Mouse (Mus musculus) heart, embryonic 10.5 days (tissue): ENCODE measurements at regions not wholly inside any gene's neighbourhood (a gene's known extent, or its start where the extent isn't known, plus 50 kb on each side); places are given as distances from the start of the nearest gene placed in this dataset.
"Not testable (repeated sequence)": the region's sequence is repeated elsewhere in the genome, so short reads cannot be mapped to it uniquely, and the experiment has no call there.

ENCODE experiments used
- DNase-seq: peaks from one replicate; pipeline ENCODE4 v3.0.0-alpha.2; 2017; ENCODE audit warnings: low spot score
- H3K27ac ChIP-seq: fragments of 300-500 bp; sonication (generic); 2 replicates; pipeline ENCODE4 v1.5.1; 2016; ENCODE audit warnings: mild to moderate bottlenecking
- H3K27me3 ChIP-seq: fragments of 300-500 bp; sonication (generic); 2 replicates; pipeline ENCODE4 v1.6.1; 2016; ENCODE audit warnings: mild to moderate bottlenecking; ENCODE audit not compliant: poor library complexity, insufficient read depth, severe bottlenecking
- H3K36me3 ChIP-seq: fragments of 300-500 bp; sonication (generic); 2 replicates; pipeline ENCODE4 v1.6.1; 2016; ENCODE audit warnings: mild to moderate bottlenecking, moderate library complexity
- H3K4me1 ChIP-seq: fragments of 300-500 bp; sonication (generic); 2 replicates; pipeline ENCODE4 v1.6.1; 2016; ENCODE audit warnings: mild to moderate bottlenecking
- H3K4me3 ChIP-seq: fragments of 300-500 bp; sonication (generic); 2 replicates; pipeline ENCODE4 v1.5.1; 2016; ENCODE audit warnings: mild to moderate bottlenecking, moderate library complexity
- H3K9me3 ChIP-seq: fragments of 300-500 bp; sonication (generic); 2 replicates; pipeline ENCODE4 v1.6.1; 2016; ENCODE audit warnings: mild to moderate bottlenecking, moderate library complexity
- WGBS: fragments of 180-500 bp; shearing (Covaris S2); methylation state at CpG from one replicate; pipeline ENCODE4 v1.1.7; 2016; 5-methylcytosine and 5-hydroxymethylcytosine counted together

GRCm38 (mm10) chr1:64463715-64464290, 68.6 kb upstream of the Creb1 start:
- Histone ChIP-seq H3K27ac (no peak overlapping the region), H3K4me3 (no peak overlapping the region), H3K4me1 (no peaks in the 10 kb centered on the region), H3K27me3 (no peaks in the 10 kb centered on the region), H3K9me3 (no peaks in the 10 kb centered on the region), H3K36me3 (no peaks in the 10 kb centered on the region)
- no peak for DNase-seq
- 73% methylated on average over 5 of the region's 5 CpGs for WGBS

- not testable (repeated sequence) for H3K27ac ChIP-seq, H3K4me1 ChIP-seq, H3K9me3 ChIP-seq, DNase-seq, H3K27me3 ChIP-seq, H3K36me3 ChIP-seq, H3K4me3 ChIP-seq
- WGBS = 86% methylated on average over 6 of the region's 6 CpGs
Measured at GRCm38 (mm10) chr1:64461616-64462015, 70.8 kb upstream of the Creb1 start.

GRCm38 (mm10) chr1:64457872-64458271, 74.6 kb upstream of the Creb1 start:
- 71% methylated on average over 5 of the region's 5 CpGs for WGBS

GRCm38 (mm10) chr1:64449141-64449540, 83.3 kb upstream of the Creb1 start:
- Histone ChIP-seq H3K4me3 (no peak overlapping the region), H3K27ac (no peak overlapping the region), H3K4me1 (0 out of 2 replicates have a peak, but pooled peaks cover 3% of the 10 kb centered on the region), H3K9me3 (no peaks in the 10 kb centered on the region), H3K36me3 (no peaks in the 10 kb centered on the region), H3K27me3 (peaks cover 24% of the 10 kb centered on the region; the same call in 1 of the 2 replicates)
- 64% methylated on average over 3 of the region's 3 CpGs for WGBS
- DNase-seq = no peak

More at GRCm38 (mm10) chr1:64457872-64458271, 74.6 kb upstream of the Creb1 start:
- H3K27ac ChIP-seq = no peak overlapping the region
- DNase-seq = no peak
- H3K4me1 ChIP-seq = no peaks in the 10 kb centered on the region
- no peaks in the 10 kb centered on the region for H3K36me3 ChIP-seq
- H3K4me3 ChIP-seq = no peak overlapping the region
- H3K9me3 ChIP-seq = no peaks in the 10 kb centered on the region
- no peaks in the 10 kb centered on the region for H3K27me3 ChIP-seq

GRCm38 (mm10) chr1:64448090-64448489, 84.4 kb upstream of the Creb1 start:
- Histone ChIP-seq H3K9me3 (no peaks in the 10 kb centered on the region), H3K27me3 (peaks cover 24% of the 10 kb centered on the region; the same call in 1 of the 2 replicates), H3K4me3 (no peak overlapping the region), H3K4me1 (0 out of 2 replicates have a peak, but pooled peaks cover 3% of the 10 kb centered on the region), H3K36me3 (no peaks in the 10 kb centered on the region), H3K27ac (no peak overlapping the region)
- no peak for DNase-seq
- WGBS = 3% methylated on average over 5 of the region's 5 CpGs

GRCm38 (mm10) chr1:64446492-64446891, 86.0 kb upstream of the Creb1 start:
- Histone ChIP-seq H3K4me1 (0 out of 2 replicates have a peak, but pooled peaks cover 3% of the 10 kb centered on the region), H3K4me3 (no peak overlapping the region), H3K27me3 (peaks cover 24% of the 10 kb centered on the region; the same call in 1 of the 2 replicates), H3K27ac (no peak overlapping the region), H3K9me3 (no peaks in the 10 kb centered on the region), H3K36me3 (no peaks in the 10 kb centered on the region)
- no peak for DNase-seq
- WGBS = 60% methylated on average over 4 of the region's 4 CpGs

GRCm38 (mm10) chr1:64445919-64446318, 86.5 kb upstream of the Creb1 start:
- 9% methylated on average over 13 of the region's 13 CpGs for WGBS
- Histone ChIP-seq H3K36me3 (no peaks in the 10 kb centered on the region), H3K27me3 (peaks cover 24% of the 10 kb centered on the region; the same call in 1 of the 2 replicates), H3K4me1 (0 out of 2 replicates have a peak, but pooled peaks cover 3% of the 10 kb centered on the region), H3K27ac (no peak overlapping the region), H3K9me3 (no peaks in the 10 kb centered on the region), H3K4me3 (no peak overlapping the region)
- DNase-seq = peak; percentile 84

GRCm38 (mm10) chr1:64443436-64443835, 89.0 kb upstream of the Creb1 start:
- Histone ChIP-seq H3K27ac (no peak overlapping the region), H3K9me3 (no peaks in the 10 kb centered on the region), H3K27me3 (peaks cover 24% of the 10 kb centered on the region; the same call in 1 of the 2 replicates), H3K4me1 (0 out of 2 replicates have a peak, but pooled peaks cover 3% of the 10 kb centered on the region), H3K4me3 (no peak overlapping the region), H3K36me3 (no peaks in the 10 kb centered on the region)
- DNase-seq = no peak
- 87% methylated on average over 6 of the region's 6 CpGs for WGBS

GRCm38 (mm10) chr1:64442179-64442874, 90.1 kb upstream of the Creb1 start:
- Histone ChIP-seq H3K4me3 (no peak overlapping the region), H3K36me3 (no peaks in the 10 kb centered on the region), H3K4me1 (0 out of 2 replicates have a peak, but pooled peaks cover 3% of the 10 kb centered on the region), H3K27ac (no peak overlapping the region), H3K27me3 (peaks cover 21% of the 10 kb centered on the region; the same call in 1 of the 2 replicates), H3K9me3 (no peaks in the 10 kb centered on the region)
- WGBS = 80% methylated on average over 9 of the region's 9 CpGs
- no peak for DNase-seq

GRCm38 (mm10) chr1:64423256-64423655, 109.2 kb upstream of the Creb1 start:
- Histone ChIP-seq H3K27ac (no peak overlapping the region), H3K9me3 (0 out of 2 replicates have a peak, but pooled peaks cover 2% of the 10 kb centered on the region), H3K4me1 (no peaks in the 10 kb centered on the region), H3K27me3 (no peaks in the 10 kb centered on the region), H3K36me3 (no peaks in the 10 kb centered on the region), H3K4me3 (no peak overlapping the region)
- 71% methylated on average over 1 of the region's 1 CpGs for WGBS
- no peak for DNase-seq

GRCm38 (mm10) chr1:64418567-64418966, 113.9 kb upstream of the Creb1 start:
- Histone ChIP-seq H3K4me3 (no peak overlapping the region), H3K27ac (no peak overlapping the region), H3K27me3 (no peaks in the 10 kb centered on the region), H3K9me3 (0 out of 2 replicates have a peak, but pooled peaks cover 2% of the 10 kb centered on the region), H3K4me1 (no peaks in the 10 kb centered on the region), H3K36me3 (no peaks in the 10 kb centered on the region)
- no peak for DNase-seq

GRCm38 (mm10) chr1:64415906-64416305, 116.5 kb upstream of the Creb1 start:
- H3K27me3 ChIP-seq = no peaks in the 10 kb centered on the region
- 0 out of 2 replicates have a peak, but pooled peaks cover 2% of the 10 kb centered on the region for H3K9me3 ChIP-seq
- H3K36me3 ChIP-seq = no peaks in the 10 kb centered on the region
- 84% methylated on average over 7 of the region's 7 CpGs for WGBS
- no peak overlapping the region for H3K4me3 ChIP-seq
- DNase-seq = no peak
- no peak overlapping the region for H3K27ac ChIP-seq
- no peaks in the 10 kb centered on the region for H3K4me1 ChIP-seq

GRCm38 (mm10) chr1:64413181-64413560, 119.3 kb upstream of the Creb1 start:
- no peaks in the 10 kb centered on the region for H3K36me3 ChIP-seq
- no peaks in the 10 kb centered on the region for H3K9me3 ChIP-seq
- no peak overlapping the region for H3K27ac ChIP-seq
- H3K27me3 ChIP-seq = no peaks in the 10 kb centered on the region
- 78% methylated on average over 4 of the region's 4 CpGs for WGBS
- H3K4me1 ChIP-seq = no peaks in the 10 kb centered on the region
- H3K4me3 ChIP-seq = no peak overlapping the region
- DNase-seq = no peak
